Mouse (Mus musculus) stomach, postnatal 0 days (tissue): ENCODE results near the gene Tinagl1. TPM values are rescaled to one million over a fixed set of nuclear protein-coding genes. Genes with fewer than 3 reads are reported as not detected.
A peak's percentile ranks its signal among the peaks of the same experiment; 100 is the strongest.

ENCODE experiments used
- ATAC-seq: fragments of 200-750 bp; cut with Nextera tagmentation; 2 replicates; pipeline ENCODE4 v1.8.0; 2017; ENCODE audit not compliant: low FRiP score, low TSS enrichment
- DNase-seq: peaks from one replicate; pipeline ENCODE4 v3.0.0-alpha.2; 2016; ENCODE audit warnings: low spot score
- H3K27ac ChIP-seq: fragments of 300-500 bp; sonication (generic); replicated peaks from 2 replicates; pipeline ENCODE4 v1.5.1; 2014; ENCODE audit warnings: mild to moderate bottlenecking, control low read depth
- H3K27me3 ChIP-seq: fragments of 300-500 bp; sonication (generic); 2 replicates; pipeline ENCODE4 v1.6.1; 2014; ENCODE audit warnings: low read length; ENCODE audit not compliant: control insufficient read depth, insufficient read depth
- H3K36me3 ChIP-seq: fragments of 300-500 bp; sonication (generic); 2 replicates; pipeline ENCODE4 v1.6.1; 2014; ENCODE audit warnings: low read length, mixed read lengths; ENCODE audit not compliant: control insufficient read depth, insufficient read depth
- H3K4me1 ChIP-seq: fragments of 300-500 bp; sonication (generic); replicated peaks from 2 replicates; pipeline ENCODE4 v1.6.1; 2014; ENCODE audit warnings: antibody characterized with exemption; ENCODE audit not compliant: control insufficient read depth, insufficient read depth
- H3K4me2 ChIP-seq: fragments of 300-500 bp; sonication (generic); replicated peaks from 2 replicates; pipeline ENCODE4 v1.6.1; 2014; ENCODE audit warnings: low read depth, mild to moderate bottlenecking, control low read depth, moderate library complexity
- H3K4me3 ChIP-seq: fragments of 300-500 bp; sonication (generic); 2 replicates; pipeline ENCODE4 v1.5.1; 2014; ENCODE audit warnings: low read depth, low read length, control low read depth
- H3K9ac ChIP-seq: fragments of 300-500 bp; sonication (generic); 2 replicates; pipeline ENCODE4 v1.6.1; 2014; ENCODE audit warnings: mild to moderate bottlenecking, low read length, control low read depth, mixed read lengths
- H3K9me3 ChIP-seq: fragments of 300-500 bp; sonication (generic); 2 replicates; pipeline ENCODE4 v1.6.1; 2016; ENCODE audit warnings: low read length; ENCODE audit not compliant: control insufficient read depth
- CTCF ChIP-seq: IDR thresholded peaks from 2 replicates; pipeline ENCODE4 v1.5.1; 2016; ENCODE audit warnings: antibody characterized with exemption, low read depth, mild to moderate bottlenecking, moderate library complexity
- EP300 ChIP-seq: optimal IDR thresholded peaks from 2 replicates; pipeline ENCODE3; 2016; ENCODE audit warnings: antibody characterized with exemption
- WGBS: fragments of 180-500 bp; shearing (Covaris S2); extraction: QIAGEN DNeasy Blood & Tissue Kit; methylation state at CpG from one replicate; pipeline ENCODE4 v1.1.7; 2014; 5-methylcytosine and 5-hydroxymethylcytosine counted together
- polyA plus RNA-seq: library from polyadenylated mRNA; unstranded; fragments of >200 nt; fragmentation: Nextera tagmentation; extraction: Ambion mirVana; gene quantifications from 2 replicates; pipeline ENCODE4 v1.2.1, GENCODE M21; 2015

The Tinagl1 gene
- polyA plus RNA-seq, 1 experiment from 2014 or later: 131 TPM

- H3K4me1 ChIP-seq: no peaks in the 10 kb centered on the region
- WGBS: 64% methylated on average over 4 of the region's 4 CpGs
Observed at GRCm38 (mm10) chr4:130213197-130213596, 38.3 kb upstream of the Tinagl1 start.

GRCm38 (mm10) chr4:130212421-130212820 lies 37.5 kb upstream of the Tinagl1 start:
- H3K9ac ChIP-seq: no peak overlapping the region
- H3K4me1 ChIP-seq: no peaks in the 10 kb centered on the region
- TF ChIP-seq EP300 (no peak), CTCF (no peak)
- no peak overlapping the region for H3K4me3 ChIP-seq
- H3K27me3 ChIP-seq: no peaks in the 10 kb centered on the region
- H3K36me3 ChIP-seq: no peaks in the 10 kb centered on the region
- no peak overlapping the region for H3K27ac ChIP-seq
- ATAC-seq (no peak), DNase-seq (no peak)
- no peaks in the 10 kb centered on the region for H3K9me3 ChIP-seq
- WGBS: 62% methylated on average over 7 of the region's 7 CpGs
- H3K4me2 ChIP-seq: no peak overlapping the region

More at GRCm38 (mm10) chr4:130213197-130213596, 38.3 kb upstream of the Tinagl1 start:
- H3K9ac ChIP-seq: no peak overlapping the region
- no peak for TF ChIP-seq EP300
- no peak for TF ChIP-seq CTCF
- H3K27ac ChIP-seq: no peak overlapping the region
- no peak overlapping the region for H3K4me2 ChIP-seq
- DNase-seq (no peak), ATAC-seq (no peak)
- no peaks in the 10 kb centered on the region for H3K27me3 ChIP-seq
- H3K36me3 ChIP-seq: no peaks in the 10 kb centered on the region
- H3K9me3 ChIP-seq: no peaks in the 10 kb centered on the region
- no peak overlapping the region for H3K4me3 ChIP-seq

- DNase-seq (no peak), ATAC-seq (no peak)
- 85% methylated on average over 2 of the region's 2 CpGs for WGBS
- H3K9ac ChIP-seq: no peak overlapping the region
- H3K9me3 ChIP-seq: no peaks in the 10 kb centered on the region
- H3K4me3 ChIP-seq: no peak overlapping the region
- H3K27ac ChIP-seq: no peak overlapping the region
- H3K36me3 ChIP-seq: no peaks in the 10 kb centered on the region
- no peaks in the 10 kb centered on the region for H3K27me3 ChIP-seq
- TF ChIP-seq CTCF: no peak
- no peak for TF ChIP-seq EP300
- no peak overlapping the region for H3K4me2 ChIP-seq
- H3K4me1 ChIP-seq: no peaks in the 10 kb centered on the region
Observed at GRCm38 (mm10) chr4:130211870-130212269, 36.9 kb upstream of the Tinagl1 start.

- no peaks in the 10 kb centered on the region; the same call in 1 of the 2 replicates for H3K4me1 ChIP-seq
- H3K9ac ChIP-seq: peak overlapping the region; percentile 55
- no peaks in the 10 kb centered on the region for H3K27me3 ChIP-seq
- H3K9me3 ChIP-seq: no peaks in the 10 kb centered on the region
- H3K4me2 ChIP-seq: peak overlapping the region; percentile 68
- 15% methylated on average over 35 of the region's 35 CpGs for WGBS
- no peak overlapping the region for H3K27ac ChIP-seq
- ATAC-seq: peak; percentile 88
- TF ChIP-seq CTCF: peak; percentile 96
- TF ChIP-seq EP300: no peak
- peak overlapping the region; percentile 39 for H3K4me3 ChIP-seq
- DNase-seq: peak; percentile 90
- no peaks in the 10 kb centered on the region for H3K36me3 ChIP-seq
Observed at GRCm38 (mm10) chr4:130198694-130199670, 24.1 kb upstream of the Tinagl1 start.

- no peaks in the 10 kb centered on the region for H3K36me3 ChIP-seq
- DNase-seq (no peak), ATAC-seq (no peak)
- 63% methylated on average over 8 of the region's 8 CpGs for WGBS
- H3K27ac ChIP-seq: no peak overlapping the region
- H3K4me1 ChIP-seq: no peaks in the 10 kb centered on the region; the same call in 1 of the 2 replicates
- no peak overlapping the region for H3K9ac ChIP-seq
- H3K9me3 ChIP-seq: no peaks in the 10 kb centered on the region
- H3K27me3 ChIP-seq: no peaks in the 10 kb centered on the region
- H3K4me3 ChIP-seq: no peak overlapping the region
- no peak overlapping the region for H3K4me2 ChIP-seq
- TF ChIP-seq CTCF (no peak), EP300 (no peak)
Observed at GRCm38 (mm10) chr4:130196542-130196941, 21.6 kb upstream of the Tinagl1 start.

GRCm38 (mm10) chr4:130195924-130196323 lies 21.0 kb upstream of the Tinagl1 start:
- Histone ChIP-seq H3K4me2 (no peak overlapping the region), H3K27ac (no peak overlapping the region), H3K36me3 (no peaks in the 10 kb centered on the region), H3K9me3 (no peaks in the 10 kb centered on the region), H3K4me3 (no peak overlapping the region), H3K9ac (no peak overlapping the region), H3K4me1 (no peaks in the 10 kb centered on the region; the same call in 1 of the 2 replicates), H3K27me3 (no peaks in the 10 kb centered on the region)
- DNase-seq (no peak), ATAC-seq (no peak)
- TF ChIP-seq EP300 (no peak), CTCF (no peak)
- 64% methylated on average over 13 of the region's 13 CpGs for WGBS
